Mouse (Mus musculus) neural tube, embryonic 12.5 days (tissue): ENCODE data around the gene Gm9602. TPM values are rescaled to one million over a fixed set of nuclear protein-coding genes. Genes with fewer than 3 reads are reported as not detected.
"Not testable (repeated sequence)": the region's sequence is repeated elsewhere in the genome, so short reads cannot be mapped to it uniquely, and the experiment has no call there.

Source experiments
- ATAC-seq: fragments of 200-750 bp; cut with Nextera tagmentation; 2 replicates; pipeline ENCODE4 v1.8.0; 2017; ENCODE audit warnings: low read depth, mild to moderate bottlenecking, moderate TSS enrichment, moderate library complexity; ENCODE audit not compliant: low FRiP score
- H3K27ac ChIP-seq: fragments of 300-500 bp; sonication (generic); 2 replicates; pipeline ENCODE4 v1.5.1; 2016
- H3K27me3 ChIP-seq: fragments of 300-500 bp; sonication (generic); replicated peaks from 2 replicates; pipeline ENCODE4 v1.6.1; 2016; ENCODE audit warnings: mild to moderate bottlenecking
- H3K36me3 ChIP-seq: fragments of 300-500 bp; sonication (generic); 2 replicates; pipeline ENCODE4 v1.6.1; 2016; ENCODE audit warnings: mild to moderate bottlenecking
- H3K4me1 ChIP-seq: fragments of 300-500 bp; sonication (generic); 2 replicates; pipeline ENCODE4 v1.6.1; 2016
- H3K4me2 ChIP-seq: fragments of 300-500 bp; sonication (generic); replicated peaks from 2 replicates; pipeline ENCODE4 v1.6.1; 2016; ENCODE audit warnings: mild to moderate bottlenecking
- H3K4me3 ChIP-seq: fragments of 300-500 bp; sonication (generic); 2 replicates; pipeline ENCODE4 v1.5.1; 2016
- H3K9ac ChIP-seq: fragments of 300-500 bp; sonication (generic); 2 replicates; pipeline ENCODE4 v1.6.1; 2016; ENCODE audit warnings: mild to moderate bottlenecking
- H3K9me3 ChIP-seq: fragments of 300-500 bp; sonication (generic); 2 replicates; pipeline ENCODE4 v1.6.1; 2016; ENCODE audit warnings: mild to moderate bottlenecking
- WGBS: fragments of 180-500 bp; shearing (Covaris S2); methylation state at CpG from one replicate; pipeline ENCODE4 v1.1.7; 2016; 5-methylcytosine and 5-hydroxymethylcytosine counted together
- polyA plus RNA-seq: library from polyadenylated mRNA; unstranded; fragments of >200 nt; fragmentation: Nextera tagmentation; extraction: Ambion mirVana; gene quantifications from 2 replicates; pipeline ENCODE4 v1.2.1, GENCODE M21; 2016

The Gm9602 gene
- polyA plus RNA-seq: not detected in 2 replicates

- H3K27ac ChIP-seq, H3K36me3 ChIP-seq, ATAC-seq, H3K27me3 ChIP-seq, H3K4me3 ChIP-seq, H3K9ac ChIP-seq, H3K4me1 ChIP-seq, H3K4me2 ChIP-seq, H3K9me3 ChIP-seq: not testable (repeated sequence)
- 89% methylated on average over 1 of the region's 2 CpGs for WGBS
These were observed at the start of gene Gm9602 for GRCm38 (mm10) chr14:4776037-4776436. Gene Gm9602 (plus strand): TSS chr14:4776337.

DNA sequence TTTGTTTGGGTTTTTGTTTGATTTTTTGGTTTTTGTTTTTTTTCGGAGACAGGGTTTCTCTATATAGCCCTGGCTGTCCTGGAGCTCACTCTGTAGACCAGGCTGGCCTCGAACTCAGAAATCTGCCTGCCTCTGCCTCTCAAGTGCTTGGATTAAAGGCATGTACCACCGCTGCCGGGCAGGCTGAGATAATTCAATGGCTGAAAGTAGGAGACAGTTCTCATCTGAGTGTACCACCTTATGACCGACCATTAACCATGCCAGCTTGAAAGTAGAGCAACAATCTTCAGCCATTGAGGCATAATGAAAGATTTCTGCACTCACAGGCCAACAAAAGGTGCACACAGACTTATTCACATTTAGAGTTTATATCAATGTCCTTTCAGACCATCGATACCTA lies 30.3 kb downstream of the Gm9602 start:
- H3K4me2 ChIP-seq, H3K4me3 ChIP-seq, H3K27ac ChIP-seq, ATAC-seq, H3K27me3 ChIP-seq, H3K9me3 ChIP-seq, H3K9ac ChIP-seq, H3K4me1 ChIP-seq, H3K36me3 ChIP-seq: not testable (repeated sequence)
- WGBS: 85% methylated on average over 6 of the region's 6 CpGs

DNA sequence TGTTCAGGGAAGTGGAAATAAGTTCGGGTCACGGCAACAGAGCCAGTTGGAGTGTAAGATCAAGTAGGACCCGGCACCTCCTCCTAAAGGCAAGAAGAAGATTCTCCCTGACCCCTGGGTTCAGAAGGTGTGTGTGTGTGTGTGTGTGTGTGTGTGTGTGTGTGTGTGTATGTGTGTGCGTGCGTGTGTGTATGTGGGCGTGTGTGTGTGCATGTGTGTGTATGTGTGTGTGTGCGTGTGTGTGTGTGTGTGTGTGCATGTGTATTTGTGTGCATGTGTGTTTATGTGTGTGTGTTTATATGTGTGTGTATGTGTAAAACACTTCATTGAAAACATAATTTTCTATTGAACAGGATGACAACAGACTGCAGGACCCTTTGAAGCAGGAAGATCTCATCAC lies 45.8 kb downstream of the Gm9602 start:
- not testable (repeated sequence) for H3K9ac ChIP-seq, H3K36me3 ChIP-seq, H3K27ac ChIP-seq, H3K9me3 ChIP-seq, H3K4me3 ChIP-seq, ATAC-seq, H3K27me3 ChIP-seq, H3K4me1 ChIP-seq, H3K4me2 ChIP-seq
- whole genome bisulfite sequencing: 82% methylated on average over 4 of the region's 7 CpGs

Other genes starting within 250 kb of the Gm9602 start
- not detected in 2 replicates for gene Gm3047, start 220.9 kb upstream of the Gm9602 start, polyA plus RNA-seq
- not detected in 2 replicates for gene Gm8159, start 144.0 kb upstream of the Gm9602 start, polyA plus RNA-seq
- 0.49 TPM in 1 of 2 replicates, not detected in the other for gene Gm3239, start 112.1 kb upstream of the Gm9602 start, polyA plus RNA-seq
- not detected in 2 replicates for gene Gm7876, start 67.1 kb upstream of the Gm9602 start, polyA plus RNA-seq
- gene Gm3252, start 49.6 kb upstream of the Gm9602 start, polyA plus RNA-seq: 0.33 and 0.87 TPM in 2 replicates
- gene Gm3269, start 61.8 kb downstream of the Gm9602 start, polyA plus RNA-seq: not detected in 2 replicates
- gene Gm3264, start 79.2 kb downstream of the Gm9602 start, polyA plus RNA-seq: 1.5 and 2.4 TPM in 2 replicates
- 0.16 TPM in 1 of 2 replicates, not detected in the other for gene Gm3278, start 116.1 kb downstream of the Gm9602 start, polyA plus RNA-seq
- gene Gm8297, start 207.6 kb downstream of the Gm9602 start, polyA plus RNA-seq: not detected in 2 replicates
- gene Gm3298, start 239.6 kb downstream of the Gm9602 start, polyA plus RNA-seq: not detected in 2 replicates